Mouse (Mus musculus) embryonic stem cell, embryonic (primary cell): ENCODE measurements around the gene Sbf2.
"Not testable (repeated sequence)": the region's sequence is repeated elsewhere in the genome, so short reads cannot be mapped to it uniquely, and the experiment has no call there.

Experiments used
- CTCF ChIA-PET, 4 experiments: fragments of 300-600 bp in 2 of 4; fragments of 350-600 bp in 2 of 4; sonication (Branson Sonifier 250); formaldehyde crosslinking; loops; one replicate each; lab custom pipeline; 2022; ENCODE audit warnings: inconsistent platforms in 2 of 4; lab: Charles Lee
- POLR2A ChIA-PET, 4 experiments: fragments of 300-600 bp in 2 of 4; fragments of 350-600 bp in 2 of 4; sonication (Branson Sonifier 250); formaldehyde crosslinking; loops; one replicate each; lab custom pipeline; 2022; ENCODE audit warnings: antibody characterized with exemption in 4 of 4, inconsistent platforms in 1 of 4; lab: Charles Lee

Sbf2 gene

DNA sequence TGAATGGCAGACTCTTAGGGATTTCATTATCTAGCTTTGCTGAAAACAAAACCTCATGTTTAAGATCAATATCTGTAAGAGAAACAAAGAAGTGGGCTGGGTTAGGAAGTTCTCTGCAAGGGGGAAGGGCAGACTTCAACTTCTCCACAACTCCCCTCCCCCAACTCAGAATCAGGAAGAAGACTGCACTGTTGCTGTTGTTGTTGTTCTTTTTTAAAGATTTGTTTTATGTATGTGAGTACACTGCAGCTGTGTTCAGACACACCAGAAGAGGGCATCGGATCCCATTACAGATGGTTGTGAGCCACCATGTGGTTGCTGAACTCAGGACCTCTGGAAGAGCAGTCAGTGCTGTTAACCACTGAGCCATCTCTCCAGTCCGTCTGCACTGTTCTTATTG, 225.8 kb downstream of the Sbf2 start:
- CTCF ChIA-PET = not testable (repeated sequence)

DNA sequence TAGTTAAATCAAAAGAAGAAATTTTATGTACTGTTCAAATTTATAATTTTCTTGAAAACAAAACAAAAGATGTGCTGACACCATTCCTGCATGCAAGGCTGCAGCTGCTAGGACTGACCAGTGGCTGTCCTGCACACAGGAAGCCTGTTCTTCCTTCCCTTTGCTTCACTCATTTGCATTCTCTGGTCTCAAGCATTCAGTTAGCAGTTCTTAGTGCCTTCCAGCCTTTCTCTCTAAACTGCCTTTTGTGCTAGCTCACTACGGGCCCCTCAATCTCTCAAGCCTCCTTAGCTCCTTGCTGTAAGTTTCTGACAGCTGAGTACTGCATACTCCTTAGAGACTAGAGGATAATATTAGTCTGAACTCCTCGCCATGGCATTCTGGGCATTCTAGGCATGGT, 227.2 kb downstream of the Sbf2 start:
- ChIA-PET CTCF (no interaction called here), POLR2A (no interaction called here)

More for the DNA sequence above, 225.8 kb downstream of the Sbf2 start:
- POLR2A ChIA-PET = not testable (repeated sequence)

DNA sequence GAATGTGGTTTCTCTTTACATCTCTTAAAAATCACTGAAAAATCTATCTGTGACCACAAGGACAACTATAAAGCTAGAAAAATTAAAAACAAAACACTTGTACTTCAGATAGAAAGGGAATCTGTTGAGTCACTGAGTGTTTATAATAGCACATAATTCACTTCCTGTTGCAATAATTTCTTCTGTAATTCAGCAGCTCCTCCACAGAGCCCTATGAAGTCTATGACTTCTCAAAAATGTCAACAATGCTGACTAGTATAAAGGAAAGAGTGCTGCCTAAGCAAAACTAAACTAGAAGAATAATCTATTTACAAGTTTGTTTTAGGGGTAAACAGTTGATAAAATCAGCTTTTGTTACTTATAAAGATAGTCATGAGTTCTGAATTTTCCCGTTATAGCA, 229.2 kb downstream of the Sbf2 start:
- POLR2A ChIA-PET = interaction anchor here in 2 of 4 experiments (1.6 to 1.7 kb wide), 2 partner anchors 221 to 247 kb away, joined by 3 read pairs; no protein-coding TSS in a partner anchor
- CTCF ChIA-PET = interaction anchor here in 1 of 4 experiments (1.6 kb wide), 1 partner anchor 245 kb away, joined by 4 read pairs; no protein-coding TSS in a partner anchor

- POLR2A ChIA-PET = interaction anchor here in 3 of 4 experiments (0.6 to 1.7 kb wide), 5 partner anchors 8 to 248 kb away, joined by 3 read pairs; no protein-coding TSS in a partner anchor
- CTCF ChIA-PET = interaction anchor here in 3 of 4 experiments (0.6 to 1.6 kb wide), 10 partner anchors 77 to 562 kb away, joined by 3 to 4 read pairs (median 3); partner anchors contain the start of gene Adm (in 1 of the 3)
Observed at GRCm38 (mm10) chr7:110384343-110384742, 230.4 kb downstream of the Sbf2 start.

DNA sequence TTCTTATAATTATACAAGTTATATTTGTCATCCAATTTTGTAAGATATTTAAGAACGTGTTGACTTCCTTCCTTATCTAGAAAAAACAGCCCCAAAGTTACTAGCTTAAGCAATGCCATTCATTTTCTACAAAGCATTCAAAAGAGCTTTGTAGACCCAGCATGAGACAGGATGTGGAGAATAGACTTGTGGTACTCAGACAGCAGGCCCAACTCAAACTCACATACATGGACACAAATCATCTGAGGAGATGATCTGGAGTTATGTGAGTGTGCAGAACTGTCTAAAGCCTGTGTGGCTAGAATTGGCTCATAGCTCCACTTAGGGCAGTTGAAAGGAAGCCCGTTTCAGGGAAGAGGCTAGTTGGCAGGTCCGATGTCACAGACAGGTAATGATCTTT, 233.1 kb downstream of the Sbf2 start:
- CTCF ChIA-PET = interaction anchor here in 2 of 4 experiments (0.6 to 0.7 kb wide), 3 partner anchors 19 to 301 kb away, joined by 3 to 4 read pairs (median 4); no protein-coding TSS in a partner anchor
- POLR2A ChIA-PET = interaction anchor here in 1 of 4 experiments (0.7 kb wide), 1 partner anchor 72 kb away, joined by 4 read pairs; no protein-coding TSS in a partner anchor

- POLR2A ChIA-PET = no interaction called here
- CTCF ChIA-PET = no interaction called here
Observed at GRCm38 (mm10) chr7:110379335-110379914, 235.3 kb downstream of the Sbf2 start.

- ChIA-PET CTCF (interaction anchor here in 2 of 4 experiments (0.6 to 0.7 kb wide), 2 partner anchors 279 to 788 kb away, joined by 3 to 5 read pairs; no protein-coding TSS in a partner anchor), POLR2A (no interaction called here)
Observed at GRCm38 (mm10) chr7:110372529-110372928, 242.2 kb downstream of the Sbf2 start.

DNA sequence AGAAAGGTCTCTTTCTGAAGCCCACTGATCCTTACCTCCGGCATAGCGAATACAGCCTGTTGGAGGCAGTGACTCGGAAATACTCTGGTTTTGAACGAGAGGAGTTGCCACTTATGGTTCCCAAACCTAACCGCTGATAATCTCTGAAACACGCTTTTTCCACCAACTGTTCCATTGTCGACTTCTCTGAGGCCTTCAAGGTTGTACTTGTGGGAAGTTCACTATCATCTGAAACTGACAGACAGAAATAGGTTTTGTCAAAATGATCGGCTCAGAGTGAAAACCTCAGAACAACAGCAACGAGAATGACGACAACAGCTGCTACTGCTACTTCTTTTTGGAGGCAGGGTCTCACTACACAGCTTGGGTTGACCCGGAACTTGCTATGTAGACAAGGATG, 252.7 kb downstream of the Sbf2 start:
- ChIA-PET POLR2A (no interaction called here), CTCF (no interaction called here)

- ChIA-PET POLR2A (interaction anchor here in 1 of 4 experiments (0.6 kb wide), 1 partner anchor 10 kb away, joined by 3 read pairs; no protein-coding TSS in a partner anchor), CTCF (interaction anchor here in 1 of 4 experiments (0.5 kb wide), 1 partner anchor 292 kb away, joined by 3 read pairs; no protein-coding TSS in a partner anchor)
Observed at GRCm38 (mm10) chr7:110361516-110361915, 253.2 kb downstream of the Sbf2 start.

DNA sequence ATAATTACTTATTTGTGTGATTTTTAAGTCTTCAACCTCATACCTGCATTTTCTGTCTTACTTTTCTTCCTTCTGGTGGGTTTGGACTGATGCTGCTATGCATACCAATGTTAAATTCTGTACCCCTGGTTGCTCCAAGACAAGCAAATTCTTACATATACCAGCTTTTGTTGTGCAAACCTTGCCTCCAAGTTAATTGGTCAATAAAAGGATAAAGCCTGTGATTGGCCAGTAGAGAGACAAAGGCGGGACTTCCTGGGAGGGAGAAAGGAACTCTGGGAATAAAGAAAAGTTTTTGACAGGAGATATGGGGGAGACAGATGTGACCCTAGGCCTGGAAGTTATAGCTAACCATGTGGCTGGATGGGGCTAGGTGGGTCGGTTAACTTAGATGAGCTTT, 255.3 kb downstream of the Sbf2 start:
- POLR2A ChIA-PET = no interaction called here
- CTCF ChIA-PET = no interaction called here

GRCm38 (mm10) chr7:110353971-110354370, 260.8 kb downstream of the Sbf2 start:
- ChIA-PET POLR2A (interaction anchor here in 1 of 4 experiments (0.5 kb wide), 1 partner anchor 14 kb away, joined by 3 read pairs; no protein-coding TSS in a partner anchor), CTCF (no interaction called here)

DNA sequence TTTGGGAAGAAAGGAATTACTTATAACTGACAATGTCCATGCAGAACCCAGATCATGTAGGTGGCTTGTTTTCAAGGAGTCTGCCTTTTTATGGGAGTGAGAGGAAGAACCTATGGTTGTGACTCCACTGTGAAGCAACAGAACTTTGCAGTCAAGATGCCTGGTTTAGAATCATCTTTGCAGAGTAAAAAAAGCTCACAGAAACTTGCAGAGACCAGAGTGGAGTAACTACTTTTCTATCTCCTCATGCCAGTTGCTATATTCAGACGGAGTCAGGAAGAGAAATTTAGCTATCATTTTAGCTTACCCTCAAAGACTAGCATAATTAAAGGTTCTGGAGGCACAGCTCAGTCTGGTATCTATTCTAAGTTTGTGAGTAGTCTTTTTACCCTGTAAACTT, 267.5 kb downstream of the Sbf2 start:
- POLR2A ChIA-PET = interaction anchor here in 2 of 4 experiments (0.5 to 1.4 kb wide), 4 partner anchors 9 to 286 kb away, joined by 3 to 4 read pairs (median 4); partner anchors contain the start of gene Zfp143 (in 1 of the 2)
- CTCF ChIA-PET = interaction anchor here in 1 of 4 experiments (0.6 kb wide), 1 partner anchor 295 kb away, joined by 8 read pairs; no protein-coding TSS in a partner anchor

GRCm38 (mm10) chr7:110337601-110338000, 277.1 kb downstream of the Sbf2 start:
- ChIA-PET CTCF (interaction anchor here in 2 of 4 experiments (0.6 to 0.7 kb wide), 2 partner anchors 19 to 51 kb away, joined by 3 read pairs; no protein-coding TSS in a partner anchor), POLR2A (no interaction called here)

- CTCF ChIA-PET = interaction anchor here in 1 of 4 experiments (0.6 kb wide), 1 partner anchor 271 kb away, joined by 3 read pairs; no protein-coding TSS in a partner anchor
Observed at GRCm38 (mm10) chr7:110325381-110326110, 289.2 kb downstream of the Sbf2 start.

GRCm38 (mm10) chr7:110324852-110325251, 289.9 kb downstream of the Sbf2 start:
- ChIA-PET POLR2A (interaction anchor here in 1 of 4 experiments (0.6 kb wide), 1 partner anchor 8 kb away, joined by 3 read pairs; no protein-coding TSS in a partner anchor), CTCF (interaction anchor here in 3 of 4 experiments (0.6 to 1.0 kb wide), 4 partner anchors 28 to 424 kb away, joined by 3 to 5 read pairs (median 4); no protein-coding TSS in a partner anchor)

More at GRCm38 (mm10) chr7:110325381-110326110, 289.2 kb downstream of the Sbf2 start:
- POLR2A ChIA-PET = no interaction called here

- CTCF ChIA-PET = interaction anchor here in 1 of 4 experiments (0.6 kb wide), 1 partner anchor 60 kb away, joined by 4 read pairs; no protein-coding TSS in a partner anchor
- POLR2A ChIA-PET = interaction anchor here in 1 of 4 experiments (1.6 kb wide), 1 partner anchor 12 kb away, joined by 3 read pairs; no protein-coding TSS in a partner anchor
Observed at GRCm38 (mm10) chr7:110321106-110321505, 293.6 kb downstream of the Sbf2 start.

- CTCF ChIA-PET = no interaction called here
- POLR2A ChIA-PET = interaction anchor here in 1 of 4 experiments (1.2 kb wide), 1 partner anchor 335 kb away, joined by 3 read pairs; no protein-coding TSS in a partner anchor
Observed at GRCm38 (mm10) chr7:110318971-110319519, 295.7 kb downstream of the Sbf2 start.

DNA sequence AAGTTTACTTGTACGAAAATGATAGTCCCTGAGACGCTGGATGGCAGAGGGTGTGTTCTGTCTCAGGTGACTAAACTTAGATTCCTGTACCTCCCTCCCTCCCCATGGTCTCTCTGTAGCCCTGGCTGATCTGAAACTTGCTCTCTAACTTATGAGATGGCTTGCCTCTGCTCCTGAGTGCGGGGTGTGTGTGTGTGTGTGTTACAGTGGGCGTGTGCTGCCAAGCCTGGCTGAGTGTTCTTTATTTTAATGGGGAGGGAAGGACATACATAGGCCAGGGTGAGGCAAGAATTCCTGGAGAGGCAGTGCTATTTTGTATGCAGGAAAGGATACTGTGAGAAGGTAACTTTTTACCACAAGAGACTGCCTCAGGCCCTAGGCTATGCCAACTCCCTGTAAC, 297.3 kb downstream of the Sbf2 start:
- ChIA-PET POLR2A (no interaction called here), CTCF (no interaction called here)
